8 mouse cellular contexts compared by ENCODE assay signal in genomic region chr8:111034276-111034675, GRCm38 (mm10). TPM values are rescaled to one million over a fixed set of nuclear protein-coding genes. Genes with fewer than 3 reads are reported as not detected.
DNase-seq lines count a peak whose midpoint lies in the region; ATAC-seq lines count a peak whose summit lies in the region.

No protein-coding gene starts in this region.

- H3K9me3 ChIP-seq in heart, embryonic 11.5 days (replicated peaks; ENCODE audit: control insufficient read depth, low read length) = no peaks in the 10 kb centered on the region
- H3K9me3 ChIP-seq in kidney, embryonic 15.5 days (replicated peaks) = no peaks in the 10 kb centered on the region

- DNase-seq in heart, adult 11 months = no peak
- DNase-seq in MN1 (ENCODE audit: low spot score) = peak; percentile 68
- no peak for DNase-seq in urinary bladder, adult 2 months (ENCODE audit: low spot score)
- no peak for DNase-seq in frontal cortex, postnatal 36 days (ENCODE audit: low spot score in 2 of 2)

- peak overlapping the region; percentile 82 for H3K27ac ChIP-seq in heart, embryonic 11.5 days (ENCODE audit: low read depth, low read length)
- peak overlapping the region; percentile 90 for H3K27ac ChIP-seq in kidney, embryonic 15.5 days
- H3K27ac ChIP-seq in macrophage = peak overlapping the region; percentile 84

- peaks cover 10% of the 10 kb centered on the region for H3K36me3 ChIP-seq in heart, embryonic 11.5 days (ENCODE audit: control insufficient read depth, insufficient read depth, low read length)
- peaks cover 30% of the 10 kb centered on the region for H3K36me3 ChIP-seq in kidney, embryonic 15.5 days
- peaks cover 28% of the 10 kb centered on the region for H3K36me3 ChIP-seq in macrophage (ENCODE audit: inconsistent target)

- ATAC-seq in heart, embryonic 11.5 days (replicated peaks; ENCODE audit: insufficient number of reproducible peaks, low FRiP score, low TSS enrichment) = 0 out of 2 replicates have a peak, but pooled peaks have one; percentile 2
- ATAC-seq in erythroblast, adult 5-6 weeks (replicated peaks; ENCODE audit: low FRiP score, poor library complexity, severe bottlenecking) = peak; percentile 51
- ATAC-seq in kidney, embryonic 15.5 days (replicated peaks; ENCODE audit: low FRiP score) = no peak

- peak overlapping the region; percentile 81 for H3K4me3 ChIP-seq in heart, embryonic 11.5 days (ENCODE audit: low read depth, low read length)
- peak overlapping the region; percentile 81 for H3K4me3 ChIP-seq in kidney, embryonic 15.5 days (replicated peaks)
- H3K4me3 ChIP-seq in macrophage (ENCODE audit: inconsistent target) = peak overlapping the region; percentile 89

- H3K9ac ChIP-seq in heart, embryonic 11.5 days (ENCODE audit: low read depth, low read length) = peak overlapping the region; percentile 83
- H3K9ac ChIP-seq in kidney, embryonic 15.5 days = peak overlapping the region; percentile 71

- WGBS in heart, embryonic 11.5 days (ENCODE audit: insufficient replicate concordance) = 20% methylated on average over 12 of the region's 12 CpGs
- WGBS in kidney, embryonic 15.5 days = 18% methylated on average over 12 of the region's 12 CpGs
- 33% methylated on average over 12 of the region's 12 CpGs for WGBS in macrophage (ENCODE audit: missing documents)

- no peaks in the 10 kb centered on the region for H3K27me3 ChIP-seq in heart, embryonic 11.5 days (ENCODE audit: control insufficient read depth, insufficient read depth, low read length)
- H3K27me3 ChIP-seq in kidney, embryonic 15.5 days = 0 out of 2 replicates have a peak, but pooled peaks cover 11% of the 10 kb centered on the region

- H3K79me2 ChIP-seq in macrophage (ENCODE audit: inconsistent target) = peaks cover 31% of the 10 kb centered on the region

- peaks cover 16% of the 10 kb centered on the region for H3K4me1 ChIP-seq in heart, embryonic 11.5 days (ENCODE audit: control insufficient read depth, insufficient read depth, low read length)
- peaks cover 23% of the 10 kb centered on the region for H3K4me1 ChIP-seq in kidney, embryonic 15.5 days

- peak overlapping the region; percentile 64 for H3K4me2 ChIP-seq in heart, embryonic 11.5 days
- peak overlapping the region; percentile 65 for H3K4me2 ChIP-seq in kidney, embryonic 15.5 days

RNA-seq across cellular contexts. Expression of gene Aars, which starts 1.3 kb away (rescaled TPM):
- 40.9 and 47.3 TPM in 2 replicates for polyA plus RNA-seq in heart, embryonic 11.5 days (2014; fragmentation: Nextera tagmentation; extraction: Ambion mirVana)
- 12.3 and 23.1 TPM in 2 replicates for total RNA-seq in erythroblast, adult 5-6 weeks (2015; ENCODE audit: low replicate concordance)
- total RNA-seq in erythroblast, adult 5-6 weeks (2017; ENCODE audit: low replicate concordance) = 35.3 and 49.5 TPM in 2 replicates
- 60.8 and 61.4 TPM in 2 replicates for polyA plus RNA-seq in kidney, embryonic 15.5 days (2015; fragmentation: Nextera tagmentation; extraction: Ambion mirVana)
- 100 to 1,000 TPM in 9 of 26 experiments, 10 to 100 TPM in 17; 16.2 to 132 (median 58.6) TPM for total RNA-seq in macrophage (2018; cell fraction: chromatin; rRNA removed)
- total RNA-seq in macrophage (2018; cell fraction: cytosol; rRNA removed) = 100 to 1,000 TPM in 10 of 26 experiments, 10 to 100 TPM in 16; 28.2 to 129 (median 68.6) TPM
- 100 to 1,000 TPM in 12 of 26 experiments, 10 to 100 TPM in 14; 21.4 to 164 (median 69.5) TPM for total RNA-seq in macrophage (2018; cell fraction: nucleus; rRNA removed)
- polyA plus RNA-seq in macrophage (2018) = 31.7 to 55.1 TPM (median 47.7 TPM) in 3 replicates
- 30.3 and 31.7 TPM in 2 replicates for polyA plus RNA-seq in urinary bladder, adult 2 months (2012; rRNA removed)

RNA-seq across cellular contexts. Expression of gene Ddx19b, which starts 2.7 kb away (rescaled TPM):
- polyA plus RNA-seq in heart, embryonic 11.5 days (2014; fragmentation: Nextera tagmentation; extraction: Ambion mirVana) = 3.8 and 4.8 TPM in 2 replicates
- 0.77 and 1.3 TPM in 2 replicates for total RNA-seq in erythroblast, adult 5-6 weeks (2015; ENCODE audit: low replicate concordance)
- total RNA-seq in erythroblast, adult 5-6 weeks (2017; ENCODE audit: low replicate concordance) = 2.5 and 3.2 TPM in 2 replicates
- 5.8 and 6.0 TPM in 2 replicates for polyA plus RNA-seq in kidney, embryonic 15.5 days (2015; fragmentation: Nextera tagmentation; extraction: Ambion mirVana)
- total RNA-seq in macrophage (2018; cell fraction: chromatin; rRNA removed) = 10 to 100 TPM in 25 of 26 experiments, 1 to 10 TPM in 1; 9.9 to 43.4 (median 21.4) TPM
- total RNA-seq in macrophage (2018; cell fraction: cytosol; rRNA removed) = 1 to 10 TPM; 5.9 to 9.5 (median 7.7) TPM
- 10 to 100 TPM in 22 of 26 experiments, 1 to 10 TPM in 4; 6.2 to 26.4 (median 13.7) TPM for total RNA-seq in macrophage (2018; cell fraction: nucleus; rRNA removed)
- 4.9 to 7.6 TPM (median 6.2 TPM) in 3 replicates for polyA plus RNA-seq in macrophage (2018)
- 6.2 and 7.7 TPM in 2 replicates for polyA plus RNA-seq in urinary bladder, adult 2 months (2012; rRNA removed)

RNA-seq across cellular contexts. Expression of gene Exosc6, which starts 21.9 kb away (rescaled TPM):
- 11.3 and 18.4 TPM in 2 replicates for polyA plus RNA-seq in heart, embryonic 11.5 days (2014; fragmentation: Nextera tagmentation; extraction: Ambion mirVana)
- 6.5 and 7.3 TPM in 2 replicates for total RNA-seq in erythroblast, adult 5-6 weeks (2015; ENCODE audit: low replicate concordance)
- total RNA-seq in erythroblast, adult 5-6 weeks (2017; ENCODE audit: low replicate concordance) = not detected in 2 replicates
- polyA plus RNA-seq in kidney, embryonic 15.5 days (2015; fragmentation: Nextera tagmentation; extraction: Ambion mirVana) = 24.0 and 24.3 TPM in 2 replicates
- not detected for total RNA-seq in macrophage (2018; cell fraction: chromatin; rRNA removed)
- total RNA-seq in macrophage (2018; cell fraction: cytosol; rRNA removed) = not detected
- total RNA-seq in macrophage (2018; cell fraction: nucleus; rRNA removed) = not detected
- 0.31 TPM in 1 of 3 replicates, not detected in the others for polyA plus RNA-seq in macrophage (2018)
- polyA plus RNA-seq in urinary bladder, adult 2 months (2012; rRNA removed) = not detected in 2 replicates

RNA-seq across cellular contexts. Expression of gene Ddx19a, which starts 36.7 kb away (rescaled TPM):
- polyA plus RNA-seq in heart, embryonic 11.5 days (2014; fragmentation: Nextera tagmentation; extraction: Ambion mirVana) = 23.4 and 27.2 TPM in 2 replicates
- total RNA-seq in erythroblast, adult 5-6 weeks (2015; ENCODE audit: low replicate concordance) = 13.1 and 31.6 TPM in 2 replicates
- total RNA-seq in erythroblast, adult 5-6 weeks (2017; ENCODE audit: low replicate concordance) = 9.5 and 13.1 TPM in 2 replicates
- polyA plus RNA-seq in kidney, embryonic 15.5 days (2015; fragmentation: Nextera tagmentation; extraction: Ambion mirVana) = 14.5 and 15.5 TPM in 2 replicates
- 10 to 100 TPM in 19 of 26 experiments, 1 to 10 TPM in 7; 3.3 to 26.7 (median 15.7) TPM for total RNA-seq in macrophage (2018; cell fraction: chromatin; rRNA removed)
- 10 to 100 TPM; 26.9 to 38.5 (median 31.9) TPM for total RNA-seq in macrophage (2018; cell fraction: cytosol; rRNA removed)
- total RNA-seq in macrophage (2018; cell fraction: nucleus; rRNA removed) = 10 to 100 TPM in 23 of 26 experiments, 1 to 10 TPM in 3; 7.4 to 28.1 (median 13.8) TPM
- polyA plus RNA-seq in macrophage (2018) = 29.5 to 44.2 TPM (median 44.0 TPM) in 3 replicates
- 28.4 and 33.3 TPM in 2 replicates for polyA plus RNA-seq in urinary bladder, adult 2 months (2012; rRNA removed)

RNA-seq across cellular contexts. Expression of gene Clec18a, which starts 58.0 kb away (rescaled TPM):
- polyA plus RNA-seq in heart, embryonic 11.5 days (2014; fragmentation: Nextera tagmentation; extraction: Ambion mirVana) = not detected in 2 replicates
- total RNA-seq in erythroblast, adult 5-6 weeks (2015; ENCODE audit: low replicate concordance) = not detected in 2 replicates
- not detected in 2 replicates for total RNA-seq in erythroblast, adult 5-6 weeks (2017; ENCODE audit: low replicate concordance)
- polyA plus RNA-seq in kidney, embryonic 15.5 days (2015; fragmentation: Nextera tagmentation; extraction: Ambion mirVana) = 71.2 and 75.0 TPM in 2 replicates
- not detected for total RNA-seq in macrophage (2018; cell fraction: chromatin; rRNA removed)
- total RNA-seq in macrophage (2018; cell fraction: cytosol; rRNA removed) = not detected
- not detected for total RNA-seq in macrophage (2018; cell fraction: nucleus; rRNA removed)
- not detected in 3 replicates for polyA plus RNA-seq in macrophage (2018)
- polyA plus RNA-seq in urinary bladder, adult 2 months (2012; rRNA removed) = not detected in 2 replicates
